ENCODE assay signal across 8 mouse cellular contexts in genomic region chr2:167986762-167987161, GRCm38 (mm10). TPM values are rescaled to one million over a fixed set of nuclear protein-coding genes. Genes with fewer than 3 reads are reported as not detected.
DNase-seq lines count a peak whose midpoint lies in the region; ATAC-seq lines count a peak whose summit lies in the region.

No protein-coding gene starts in this region.

- no peaks in the 10 kb centered on the region for H3K36me3 ChIP-seq in heart, embryonic 13.5 days
- peaks cover 3% of the 10 kb centered on the region; the same call in 1 of the 2 replicates for H3K36me3 ChIP-seq in limb, embryonic 15.5 days

- 0 out of 2 replicates have a peak overlapping the region, but pooled peaks have one; percentile 17 for H3K27ac ChIP-seq in heart, embryonic 13.5 days (replicated peaks)
- no peak overlapping the region for H3K27ac ChIP-seq in limb, embryonic 15.5 days

- ATAC-seq in frontal cortex, adult (ENCODE audit: low TSS enrichment) = peak; percentile 32; the same call in 1 of the 2 replicates
- no peak for ATAC-seq in heart, embryonic 13.5 days (ENCODE audit: extremely low read depth, insufficient number of reproducible peaks, low FRiP score, low TSS enrichment)
- ATAC-seq in limb, embryonic 15.5 days (ENCODE audit: insufficient number of reproducible peaks, low FRiP score, low TSS enrichment, low read depth) = no peak
- ATAC-seq in megakaryocyte-erythroid progenitor cell, adult 5-6 weeks (replicated peaks; ENCODE audit: low FRiP score, low TSS enrichment, poor library complexity, severe bottlenecking) = no peak

- H3K4me1 ChIP-seq in heart, embryonic 13.5 days = peaks cover 55% of the 10 kb centered on the region
- peaks cover 37% of the 10 kb centered on the region for H3K4me1 ChIP-seq in limb, embryonic 15.5 days

- peak overlapping the region; percentile 30 for H3K9ac ChIP-seq in heart, embryonic 13.5 days
- no peak overlapping the region for H3K9ac ChIP-seq in limb, embryonic 15.5 days

- H3K9me3 ChIP-seq in heart, embryonic 13.5 days = no peaks in the 10 kb centered on the region
- H3K9me3 ChIP-seq in limb, embryonic 15.5 days = no peaks in the 10 kb centered on the region

- H3K4me2 ChIP-seq in heart, embryonic 13.5 days = 0 out of 2 replicates have a peak overlapping the region, but pooled peaks have one; percentile 2
- 0 out of 2 replicates have a peak overlapping the region, but pooled peaks have one; percentile 0 for H3K4me2 ChIP-seq in limb, embryonic 15.5 days

- WGBS in heart, embryonic 13.5 days = 13% methylated on average over 7 of the region's 7 CpGs
- 23% methylated on average over 7 of the region's 7 CpGs for WGBS in limb, embryonic 15.5 days

- H3K27me3 ChIP-seq in heart, embryonic 13.5 days (replicated peaks) = no peaks in the 10 kb centered on the region; the same call in 1 of the 2 replicates
- no peaks in the 10 kb centered on the region for H3K27me3 ChIP-seq in limb, embryonic 15.5 days

- DNase-seq in frontal cortex, postnatal 10 days (ENCODE audit: low spot score in 2 of 2) = no peak
- DNase-seq in urinary bladder, postnatal 14 days (ENCODE audit: low spot score) = peak; percentile 68
- DNase-seq in urinary bladder, adult 2 months (ENCODE audit: low spot score) = no peak
- DNase-seq in thymus, postnatal 0 days (ENCODE audit: low spot score) = peak; percentile 40

- no peak overlapping the region for H3K4me3 ChIP-seq in heart, embryonic 13.5 days
- H3K4me3 ChIP-seq in limb, embryonic 15.5 days = no peak overlapping the region

RNA-seq across cellular contexts. Expression of gene Ripor3, which starts 23.7 kb away (rescaled TPM):
- polyA plus RNA-seq in urinary bladder, adult 2 months (2012; rRNA removed) = 8.4 and 10.6 TPM in 2 replicates
- polyA plus RNA-seq in heart, embryonic 13.5 days (2015; fragmentation: Nextera tagmentation; extraction: Ambion mirVana) = 0.67 and 1.2 TPM in 2 replicates
- polyA plus RNA-seq in limb, embryonic 15.5 days (2015; fragmentation: Nextera tagmentation; extraction: Ambion mirVana) = 7.9 and 9.2 TPM in 2 replicates
- 0.18 and 0.30 TPM in 2 replicates for polyA plus RNA-seq in thymus, postnatal 0 days (2015; fragmentation: Nextera tagmentation; extraction: Ambion mirVana)
- total RNA-seq in megakaryocyte-erythroid progenitor cell, adult 5-6 weeks (2014; fragmentation: Nextera tagmentation) = not detected in 2 replicates
- total RNA-seq in megakaryocyte-erythroid progenitor cell, adult 5-6 weeks (2017) = 0.42 TPM in 1 of 2 replicates, not detected in the other

RNA-seq across cellular contexts. Expression of gene Ptpn1, which starts 54.9 kb away (rescaled TPM):
- 34.5 and 35.1 TPM in 2 replicates for polyA plus RNA-seq in urinary bladder, adult 2 months (2012; rRNA removed)
- 42.1 and 47.2 TPM in 2 replicates for polyA plus RNA-seq in heart, embryonic 13.5 days (2015; fragmentation: Nextera tagmentation; extraction: Ambion mirVana)
- 50.2 and 55.6 TPM in 2 replicates for polyA plus RNA-seq in limb, embryonic 15.5 days (2015; fragmentation: Nextera tagmentation; extraction: Ambion mirVana)
- 102 and 110 TPM in 2 replicates for polyA plus RNA-seq in thymus, postnatal 0 days (2015; fragmentation: Nextera tagmentation; extraction: Ambion mirVana)
- 24.3 and 29.1 TPM in 2 replicates for total RNA-seq in megakaryocyte-erythroid progenitor cell, adult 5-6 weeks (2014; fragmentation: Nextera tagmentation)
- total RNA-seq in megakaryocyte-erythroid progenitor cell, adult 5-6 weeks (2017) = 31.9 and 56.4 TPM in 2 replicates

Comparison
In these comparisons a context has a peak if more than half of its experiments do, and no peak if none do; other contexts are left out.
1. DNase-seq: peak in urinary bladder, postnatal 14 days (single experiment) and thymus, postnatal 0 days (single experiment); none in frontal cortex, postnatal 10 days (0 of 2) and urinary bladder, adult 2 months (single experiment).